Mouse (Mus musculus) stomach, embryonic 16.5 days (tissue): ENCODE results near the gene Utf1. TPM values are rescaled to one million over a fixed set of nuclear protein-coding genes. Genes with fewer than 3 reads are reported as not detected.

ENCODE experiments used
- ATAC-seq: fragments of 200-750 bp; cut with Nextera tagmentation; 2 replicates; pipeline ENCODE4 v1.8.0; 2017; ENCODE audit warnings: moderate number of reproducible peaks, moderate TSS enrichment; ENCODE audit not compliant: insufficient read depth, low FRiP score
- H3K27ac ChIP-seq: fragments of 300-500 bp; sonication (generic); 2 replicates; pipeline ENCODE4 v1.5.1; 2014; ENCODE audit warnings: low read length
- H3K27me3 ChIP-seq: fragments of 300-500 bp; sonication (generic); 2 replicates; pipeline ENCODE4 v1.6.1; 2014; ENCODE audit warnings: low read length, control low read depth, mixed read lengths; ENCODE audit not compliant: control insufficient read depth, insufficient read depth
- H3K36me3 ChIP-seq: fragments of 300-500 bp; sonication (generic); 2 replicates; pipeline ENCODE4 v1.6.1; 2014; ENCODE audit warnings: low read length; ENCODE audit not compliant: control insufficient read depth, insufficient read depth
- H3K4me1 ChIP-seq: fragments of 300-500 bp; sonication (generic); 2 replicates; pipeline ENCODE4 v1.6.1; 2014; ENCODE audit warnings: low read length, control low read depth, mixed read lengths; ENCODE audit not compliant: control insufficient read depth, insufficient read depth
- H3K4me2 ChIP-seq: fragments of 300-500 bp; sonication (generic); 2 replicates; pipeline ENCODE4 v1.6.1; 2014; ENCODE audit warnings: low read depth, low read length, mixed read lengths
- H3K4me3 ChIP-seq: fragments of 300-500 bp; sonication (generic); replicated peaks from 2 replicates; pipeline ENCODE4 v1.5.1; 2014; ENCODE audit warnings: mild to moderate bottlenecking, low read length
- H3K9ac ChIP-seq: fragments of 300-500 bp; sonication (generic); 2 replicates; pipeline ENCODE4 v1.6.1; 2014; ENCODE audit warnings: low read length
- H3K9me3 ChIP-seq: fragments of 300-500 bp; sonication (generic); replicated peaks from 2 replicates; pipeline ENCODE4 v1.6.1; 2016; ENCODE audit warnings: low read length, control low read depth; ENCODE audit not compliant: control insufficient read depth
- WGBS: fragments of 180-500 bp; shearing (Covaris S2); extraction: QIAGEN DNeasy Blood & Tissue Kit; methylation state at CpG from one replicate; pipeline ENCODE4 v1.1.7; 2014; 5-methylcytosine and 5-hydroxymethylcytosine counted together
- polyA plus RNA-seq: library from polyadenylated mRNA; unstranded; fragments of >200 nt; fragmentation: Nextera tagmentation; extraction: Ambion mirVana; gene quantifications from 2 replicates; pipeline ENCODE4 v1.2.1, GENCODE M21; 2015

Gene Utf1
- polyA plus RNA-seq: not detected in 2 replicates

- Histone ChIP-seq H3K27me3 (peaks cover 54% of the 10 kb centered on the region), H3K9me3 (no peaks in the 10 kb centered on the region), H3K4me1 (peaks cover 4% of the 10 kb centered on the region; the same call in 1 of the 2 replicates), H3K36me3 (no peaks in the 10 kb centered on the region), H3K4me2 (peak within 1 kb of the TSS; percentile 64), H3K27ac (no peak within 1 kb of the TSS), H3K4me3 (peak within 1 kb of the TSS; percentile 40), H3K9ac (peak within 1 kb of the TSS; percentile 36)
- under 1% methylated on average over 59 of the region's 59 CpGs for WGBS
- ATAC-seq: peak; percentile 47; the same call in 1 of the 2 replicates
Observed at GRCm38 (mm10) chr7:139943674-139944281, at the start of gene Utf1. Gene Utf1, plus strand, starts transcription at chr7:139943789.

- Histone ChIP-seq H3K9ac (peak within 1 kb of the TSS; percentile 56), H3K4me1 (peaks cover 6% of the 10 kb centered on the region), H3K36me3 (no peaks in the 10 kb centered on the region), H3K27me3 (peaks cover 36% of the 10 kb centered on the region), H3K4me2 (peak within 1 kb of the TSS; percentile 77), H3K4me3 (peak within 1 kb of the TSS; percentile 45), H3K9me3 (no peaks in the 10 kb centered on the region), H3K27ac (no peak within 1 kb of the TSS)
- ATAC-seq: peak; percentile 39; the same call in 1 of the 2 replicates
- WGBS: 1% methylated on average over 50 of the region's 50 CpGs
Observed at GRCm38 (mm10) chr7:139894655-139895557, 48.7 kb upstream of the Utf1 start, which contains the start of gene Kndc1. Gene Kndc1, plus strand, starts transcription at chr7:139894696.

- Histone ChIP-seq H3K4me2 (no peak overlapping the region), H3K4me3 (no peak overlapping the region), H3K4me1 (peaks cover 6% of the 10 kb centered on the region), H3K27ac (no peak overlapping the region), H3K9ac (no peak overlapping the region), H3K27me3 (peaks cover 36% of the 10 kb centered on the region), H3K36me3 (no peaks in the 10 kb centered on the region), H3K9me3 (no peaks in the 10 kb centered on the region)
- ATAC-seq: no peak
- 74% methylated on average over 7 of the region's 7 CpGs for WGBS
Observed at GRCm38 (mm10) chr7:139896271-139896670, 47.3 kb upstream of the Utf1 start.

GRCm38 (mm10) chr7:139896796-139897195, 46.8 kb upstream of the Utf1 start:
- H3K4me1 ChIP-seq: peaks cover 6% of the 10 kb centered on the region
- no peaks in the 10 kb centered on the region for H3K9me3 ChIP-seq
- no peak overlapping the region for H3K4me2 ChIP-seq
- H3K27ac ChIP-seq: no peak overlapping the region
- H3K36me3 ChIP-seq: no peaks in the 10 kb centered on the region
- ATAC-seq: no peak
- no peak overlapping the region for H3K9ac ChIP-seq
- H3K27me3 ChIP-seq: peaks cover 36% of the 10 kb centered on the region
- H3K4me3 ChIP-seq: no peak overlapping the region
- 80% methylated on average over 7 of the region's 7 CpGs for WGBS

GRCm38 (mm10) chr7:139898606-139899005, 45.0 kb upstream of the Utf1 start:
- Histone ChIP-seq H3K4me3 (no peak overlapping the region), H3K4me1 (peaks cover 6% of the 10 kb centered on the region), H3K4me2 (no peak overlapping the region), H3K27ac (no peak overlapping the region), H3K36me3 (no peaks in the 10 kb centered on the region), H3K9ac (no peak overlapping the region), H3K27me3 (peaks cover 29% of the 10 kb centered on the region), H3K9me3 (no peaks in the 10 kb centered on the region)
- WGBS: 83% methylated on average over 2 of the region's 2 CpGs
- ATAC-seq: no peak

GRCm38 (mm10) chr7:139899505-139899904, 44.1 kb upstream of the Utf1 start:
- Histone ChIP-seq H3K27ac (no peak overlapping the region), H3K9ac (no peak overlapping the region), H3K4me1 (peaks cover 4% of the 10 kb centered on the region), H3K9me3 (no peaks in the 10 kb centered on the region), H3K4me2 (no peak overlapping the region), H3K36me3 (no peaks in the 10 kb centered on the region), H3K4me3 (no peak overlapping the region), H3K27me3 (peaks cover 22% of the 10 kb centered on the region)
- no peak for ATAC-seq
- 82% methylated on average over 7 of the region's 7 CpGs for WGBS

- H3K9ac ChIP-seq: no peak overlapping the region
- no peaks in the 10 kb centered on the region for H3K9me3 ChIP-seq
- no peak overlapping the region for H3K27ac ChIP-seq
- H3K27me3 ChIP-seq: peaks cover 13% of the 10 kb centered on the region
- H3K4me2 ChIP-seq: no peak overlapping the region
- no peaks in the 10 kb centered on the region; the same call in 1 of the 2 replicates for H3K4me1 ChIP-seq
- H3K4me3 ChIP-seq: no peak overlapping the region
- 88% methylated on average over 7 of the region's 7 CpGs for WGBS
- H3K36me3 ChIP-seq: no peaks in the 10 kb centered on the region
- no peak for ATAC-seq
Observed at GRCm38 (mm10) chr7:139900456-139900855, 43.1 kb upstream of the Utf1 start.

GRCm38 (mm10) chr7:139900896-139901295, 42.7 kb upstream of the Utf1 start:
- ATAC-seq: no peak
- WGBS: 76% methylated on average over 6 of the region's 6 CpGs
- H3K9ac ChIP-seq: no peak overlapping the region
- H3K27me3 ChIP-seq: peaks cover 9% of the 10 kb centered on the region
- H3K4me1 ChIP-seq: peaks cover 4% of the 10 kb centered on the region; the same call in 1 of the 2 replicates
- no peak overlapping the region for H3K4me2 ChIP-seq
- H3K9me3 ChIP-seq: no peaks in the 10 kb centered on the region
- no peak overlapping the region for H3K4me3 ChIP-seq
- H3K36me3 ChIP-seq: no peaks in the 10 kb centered on the region
- H3K27ac ChIP-seq: no peak overlapping the region

GRCm38 (mm10) chr7:139901981-139902380, 41.6 kb upstream of the Utf1 start:
- no peak overlapping the region for H3K27ac ChIP-seq
- H3K4me2 ChIP-seq: no peak overlapping the region
- no peak overlapping the region for H3K4me3 ChIP-seq
- H3K27me3 ChIP-seq: peaks cover 3% of the 10 kb centered on the region; the same call in 1 of the 2 replicates
- H3K4me1 ChIP-seq: peaks cover 4% of the 10 kb centered on the region; the same call in 1 of the 2 replicates
- no peaks in the 10 kb centered on the region for H3K9me3 ChIP-seq
- 40% methylated on average over 1 of the region's 1 CpGs for WGBS
- no peaks in the 10 kb centered on the region for H3K36me3 ChIP-seq
- no peak overlapping the region for H3K9ac ChIP-seq
- ATAC-seq: no peak
